Mouse (Mus musculus) left cerebral cortex, adult 8-10 months (tissue): Measurements from ENCODE around the gene Olfr611. TPM values are rescaled to one million over a fixed set of nuclear protein-coding genes. Genes with fewer than 3 reads are reported as not detected.
"Not testable (repeated sequence)": the region's sequence is repeated elsewhere in the genome, so short reads cannot be mapped to it uniquely, and the experiment has no call there.

Experiments
- DNase-seq, 2 experiments: peaks; one replicate each; pipeline ENCODE4 v3.0.0; 2022; ENCODE audit warnings: low spot score in 2 of 2
- total RNA-seq, 4 experiments: library from RNA; stranded (reverse); gene quantifications; 2 replicates each; pipeline ENCODE4 v1.2.4; 2022

The Olfr611 gene
- not detected for total RNA-seq

DNA sequence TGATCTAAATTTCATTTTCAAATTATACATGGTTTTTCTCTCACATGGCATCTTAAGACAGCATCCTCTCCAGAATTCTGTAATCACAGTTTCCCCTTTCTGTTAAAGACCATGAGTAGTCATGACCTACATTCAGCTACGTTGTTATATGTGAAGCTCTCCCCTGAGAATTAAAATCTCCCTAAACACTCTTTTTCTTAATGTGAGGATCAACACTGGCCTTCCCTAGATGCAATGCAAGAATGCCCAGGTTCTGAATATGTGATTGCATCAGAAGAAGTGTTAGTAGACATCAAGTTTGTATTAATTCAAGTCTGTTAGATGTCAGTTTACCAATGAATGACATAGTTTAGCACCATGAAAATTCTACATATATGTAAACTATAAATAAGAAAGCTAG, at the start of gene Olfr611:
TSS of gene Olfr611 (minus strand) at position 101 of the 400 bp plus-strand sequence.
- not testable (repeated sequence) for DNase-seq

DNA sequence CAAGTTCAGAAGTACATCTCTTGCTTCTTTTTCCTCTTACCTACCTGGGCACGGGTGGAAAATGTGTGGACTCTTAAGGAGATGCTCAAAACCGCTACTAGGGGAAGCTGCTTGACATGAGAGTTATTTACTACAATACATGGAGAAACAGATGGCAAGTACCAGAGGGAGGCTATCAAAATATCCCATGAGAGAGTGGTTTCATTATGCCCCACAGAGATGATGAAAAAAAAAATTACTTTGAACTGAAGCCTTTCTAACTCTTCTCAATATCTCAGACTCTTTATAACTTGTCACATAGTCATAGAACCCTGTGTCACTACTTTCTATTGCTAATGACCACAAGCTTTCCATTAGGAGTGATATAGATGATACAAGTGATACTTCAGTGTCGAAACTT, 48.4 kb upstream of the Olfr611 start, which contains the start of gene Olfr616:
TSS of gene Olfr616 (minus strand) at position 101 of the 400 bp plus-strand sequence.
- no peak for DNase-seq

DNA sequence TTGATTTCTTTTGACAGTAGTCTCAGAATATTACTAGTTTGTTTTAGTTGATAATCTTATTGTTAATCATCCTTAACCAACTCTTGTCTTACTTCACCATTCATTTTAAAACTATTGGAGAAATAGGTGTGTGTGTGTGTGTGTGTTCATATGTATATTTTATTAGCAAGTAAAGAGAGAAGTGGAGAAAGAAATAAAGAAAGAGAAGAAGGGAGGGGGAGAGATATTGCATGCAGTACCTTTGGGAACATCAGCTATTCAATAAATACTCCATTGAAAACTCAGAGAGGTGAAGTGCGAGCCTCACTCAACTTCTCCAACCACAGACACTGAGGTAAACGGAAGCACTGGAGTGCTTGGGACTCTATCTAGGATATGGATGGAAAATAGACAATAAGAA, 35.1 kb upstream of the Olfr611 start, which contains the start of gene Olfr615:
TSS of gene Olfr615 (plus strand) at position 301 of the 400 bp plus-strand sequence.
- DNase-seq: no peak

DNA sequence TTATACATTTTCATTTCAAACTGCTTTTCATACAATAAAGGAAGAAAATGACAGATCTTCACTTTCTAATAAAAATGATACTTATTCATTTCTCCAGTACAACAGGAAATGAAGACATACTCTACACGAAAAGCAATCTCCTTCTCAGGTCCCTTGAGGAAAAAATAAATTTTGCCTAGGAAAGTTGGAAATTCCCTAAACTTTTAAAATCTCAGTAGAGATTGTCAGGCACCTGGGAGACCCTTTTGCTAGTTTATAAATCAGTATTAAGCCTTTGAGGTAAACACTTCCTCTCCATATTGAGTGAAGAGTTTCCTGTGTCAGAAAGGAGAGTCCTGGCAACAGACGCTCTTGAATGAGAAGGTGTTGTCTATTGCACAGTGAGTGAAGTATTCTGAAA, 27.1 kb upstream of the Olfr611 start, which contains the start of gene Olfr613:
TSS of gene Olfr613 (plus strand) at position 301 of the 400 bp plus-strand sequence.
- no peak for DNase-seq

DNA sequence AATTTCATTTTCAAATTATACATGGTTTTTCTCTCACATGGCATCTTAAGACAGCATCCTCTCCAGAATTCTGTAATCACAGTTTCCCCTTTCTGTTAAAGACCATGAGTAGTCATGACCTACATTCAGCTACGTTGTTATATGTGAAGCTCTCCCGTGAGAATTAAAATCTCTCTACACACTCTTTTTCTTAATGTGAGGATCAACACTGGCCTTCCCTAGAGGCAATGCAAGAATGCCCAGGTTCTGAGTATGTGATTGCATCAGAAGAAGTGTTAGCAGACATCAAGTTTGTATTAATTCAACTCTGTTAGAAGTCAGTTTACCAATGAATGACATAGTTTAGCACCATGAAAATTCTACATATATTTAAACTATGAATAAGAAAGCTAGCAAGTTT, 22.0 kb upstream of the Olfr611 start, which contains the start of gene Olfr612:
TSS of gene Olfr612 (minus strand) at position 101 of the 400 bp plus-strand sequence.
- DNase-seq: not testable (repeated sequence)

DNA sequence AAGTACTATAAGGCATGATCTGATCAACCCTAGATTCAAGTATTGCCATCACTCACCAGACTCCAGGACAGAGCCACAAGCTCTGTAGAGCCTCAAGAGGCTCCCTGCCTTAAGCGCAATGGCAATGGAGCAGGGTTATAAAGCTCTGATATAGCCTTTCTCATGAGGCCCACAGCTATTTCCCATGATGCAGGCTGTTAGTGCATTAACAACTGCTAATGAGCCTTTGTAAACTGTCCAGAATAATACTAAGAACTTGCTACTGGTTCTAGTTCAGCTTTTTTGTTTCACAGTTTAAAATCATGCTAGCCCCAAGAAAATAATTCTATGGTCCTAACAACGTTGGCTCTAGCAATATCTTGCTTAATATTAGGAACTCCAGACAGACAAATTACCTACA, 8.6 kb downstream of the Olfr611 start, which contains the start of gene Olfr610:
TSS of gene Olfr610 (minus strand) at position 101 of the 400 bp plus-strand sequence.
- DNase-seq: no peak

DNA sequence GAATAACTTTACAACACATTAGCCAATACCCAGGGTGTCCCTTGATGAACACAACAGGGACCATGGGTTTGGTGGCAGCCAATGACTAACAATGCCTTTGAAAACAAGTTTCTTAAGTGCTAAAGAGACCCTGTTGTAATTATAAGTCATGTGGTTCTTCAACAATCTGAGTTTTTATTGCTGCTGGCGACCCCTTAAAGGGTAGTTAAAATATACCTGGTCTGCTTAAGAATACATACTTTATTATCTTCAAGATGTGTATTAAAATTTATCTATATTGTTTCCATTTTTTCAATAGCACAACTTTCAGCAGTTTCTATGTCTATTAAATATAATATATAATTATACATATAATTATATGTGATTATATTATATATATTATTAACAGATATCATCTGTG, 22.7 kb downstream of the Olfr611 start, which contains the start of gene Olfr609:
TSS of gene Olfr609 (minus strand) at position 101 of the 400 bp plus-strand sequence.
- no peak for DNase-seq

DNA sequence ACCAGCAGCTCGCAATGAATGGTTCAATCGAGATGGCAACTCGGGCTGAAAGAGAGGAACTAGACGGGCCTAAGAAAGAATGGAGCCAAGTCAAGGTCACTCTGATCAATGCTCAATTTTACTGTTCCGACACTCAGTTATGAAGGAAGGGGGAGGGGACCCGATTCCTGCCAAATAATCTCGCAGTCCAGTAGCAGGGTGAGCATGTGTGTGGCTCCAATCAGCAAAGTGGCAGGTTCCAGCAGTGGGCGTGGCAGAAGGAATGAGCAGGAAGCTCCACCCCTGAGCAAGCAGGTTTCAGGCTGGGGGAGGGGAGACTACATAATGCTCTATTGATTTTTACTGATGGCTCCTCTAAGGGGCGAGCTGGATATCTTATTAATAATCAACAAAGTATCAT, 43.5 kb downstream of the Olfr611 start:
- not testable (repeated sequence) for DNase-seq

DNA sequence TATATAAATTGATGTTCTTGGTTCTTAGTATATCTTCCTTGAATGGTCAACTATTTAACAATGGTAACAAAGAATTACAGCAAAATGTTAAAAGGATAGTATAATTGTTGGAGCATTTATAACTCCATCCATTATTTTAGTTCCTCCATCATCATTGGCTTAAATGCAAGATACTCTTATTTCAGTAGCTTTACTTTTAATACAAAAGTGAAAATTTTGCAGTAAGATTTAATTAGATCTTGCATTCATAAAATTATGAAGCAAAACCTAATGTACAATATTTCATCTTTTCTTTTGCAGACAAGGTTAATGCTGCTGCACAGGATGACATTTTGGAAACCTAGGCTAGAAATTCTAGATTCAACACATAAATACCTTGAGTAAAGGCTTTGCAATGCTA, 51.1 kb downstream of the Olfr611 start, which contains the start of gene Olfr608:
TSS of gene Olfr608 (plus strand) at position 301 of the 400 bp plus-strand sequence.
- DNase-seq: no peak

Other genes starting within 250 kb of the Olfr611 start
- not detected for gene Olfr596, start 215.2 kb downstream of the Olfr611 start, total RNA-seq
- gene Olfr597, start 204.5 kb downstream of the Olfr611 start, total RNA-seq: not detected
- gene Olfr598, start 197.3 kb downstream of the Olfr611 start, total RNA-seq: not detected
- gene Olfr599, start 184.9 kb downstream of the Olfr611 start, total RNA-seq: not detected
- not detected for gene Olfr600, start 171.2 kb downstream of the Olfr611 start, total RNA-seq
- not detected for gene Olfr601, start 158.2 kb downstream of the Olfr611 start, total RNA-seq
- gene Olfr603, start 134.7 kb downstream of the Olfr611 start, total RNA-seq: not detected
- gene Usp17lc, start 105.8 kb downstream of the Olfr611 start, total RNA-seq: not detected
- gene Olfr605, start 75.4 kb downstream of the Olfr611 start, total RNA-seq: not detected
- not detected for gene Olfr606, start 71.8 kb downstream of the Olfr611 start, total RNA-seq
- not detected for gene Olfr607, start 56.7 kb downstream of the Olfr611 start, total RNA-seq
- gene Olfr608, start 51.0 kb downstream of the Olfr611 start, total RNA-seq: not detected
- gene Olfr609, start 22.8 kb downstream of the Olfr611 start, total RNA-seq: not detected
- gene Olfr610, start 8.7 kb downstream of the Olfr611 start, total RNA-seq: not detected
- gene Olfr612, start 21.9 kb upstream of the Olfr611 start, total RNA-seq: not detected
- not detected for gene Olfr613, start 27.2 kb upstream of the Olfr611 start, total RNA-seq
- not detected for gene Olfr615, start 35.2 kb upstream of the Olfr611 start, total RNA-seq
- gene Olfr616, start 48.3 kb upstream of the Olfr611 start, total RNA-seq: not detected
- gene Olfr617, start 52.2 kb upstream of the Olfr611 start, total RNA-seq: not detected
- gene Olfr618, start 69.3 kb upstream of the Olfr611 start, total RNA-seq: not detected
- gene Olfr619, start 79.7 kb upstream of the Olfr611 start, total RNA-seq: not detected
- not detected for gene Olfr620, start 91.7 kb upstream of the Olfr611 start, total RNA-seq
- gene Olfr622, start 121.9 kb upstream of the Olfr611 start, total RNA-seq: not detected
- not detected for gene Olfr623, start 142.9 kb upstream of the Olfr611 start, total RNA-seq
- under 1 TPM in 2 of 4 experiments, not detected in 2; 0.09 TPM for gene Olfr624, start 150.3 kb upstream of the Olfr611 start, total RNA-seq
- gene Olfr625-ps1, start 161.9 kb upstream of the Olfr611 start, total RNA-seq: not detected
- not detected for gene Olfr243, start 193.8 kb upstream of the Olfr611 start, total RNA-seq
- gene Olfr628, start 209.5 kb upstream of the Olfr611 start, total RNA-seq: not detected
- gene Olfr629, start 224.1 kb upstream of the Olfr611 start, total RNA-seq: not detected
- gene Olfr630, start 236.5 kb upstream of the Olfr611 start, total RNA-seq: not detected